Mouse (Mus musculus): ENCODE data around the gene Lingo3. TPM values are rescaled to one million over a fixed set of nuclear protein-coding genes. Genes with fewer than 3 reads are reported as not detected.

The Lingo3 gene
- polyA plus RNA-seq, 1 experiment, result not detected

DNA sequence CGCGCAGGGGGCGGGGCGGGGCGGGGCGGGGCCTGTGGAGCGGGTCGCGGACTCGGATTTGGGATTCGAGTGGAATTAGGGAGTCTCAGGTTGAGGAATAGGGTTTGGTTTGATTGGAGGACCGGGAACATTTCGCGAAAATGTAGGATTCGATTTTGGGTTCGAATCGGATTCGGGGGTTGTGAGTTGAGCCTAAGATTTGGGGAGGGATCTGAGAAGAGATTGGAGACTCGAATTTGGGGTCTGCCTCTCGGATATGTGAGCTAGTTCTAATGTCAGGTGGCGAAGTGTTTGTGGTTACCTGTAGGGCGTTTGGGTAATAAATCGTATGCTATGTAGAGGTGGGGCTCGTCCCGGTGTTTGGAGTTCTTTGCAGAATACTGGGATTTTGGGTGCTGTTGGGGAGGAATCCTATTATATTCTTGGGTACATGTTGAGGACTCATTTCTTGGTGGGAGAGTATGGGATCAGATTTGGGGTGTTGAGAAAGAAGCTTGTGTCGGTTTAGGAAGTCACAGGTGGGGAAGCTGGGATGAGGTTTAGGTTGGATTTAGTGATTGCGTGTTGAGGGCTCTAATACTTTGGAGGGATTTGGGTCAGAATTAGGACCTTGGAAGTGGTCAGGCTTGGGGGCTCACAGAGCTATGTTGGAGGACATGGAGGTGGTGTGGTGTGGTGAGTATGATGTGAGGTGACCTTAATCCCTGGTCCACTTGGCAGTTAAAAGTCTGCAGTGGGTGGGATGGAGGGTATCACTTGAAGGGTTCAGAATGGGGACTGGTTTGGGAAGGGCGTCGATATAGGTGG, 16.6 kb downstream of the Lingo3 start:
- peaks cover 47% of the 10 kb centered on the region for H3K36me3 ChIP-seq (ENCODE audit: control insufficient read depth)
- no peak for TF ChIP-seq TAL1 (IDR thresholded peaks at IDR 0.05; ENCODE audit: low read length)
- peaks cover 1% of the 10 kb centered on the region for H3K27me3 ChIP-seq (ENCODE audit: control insufficient read depth)
- H3K4me1 ChIP-seq (ENCODE audit: control insufficient read depth), result peaks cover 79% of the 10 kb centered on the region
- H3K4me3 ChIP-seq (replicated peaks), result peak overlapping the region; percentile 86
- H3K9me3 ChIP-seq (ENCODE audit: control insufficient read depth, low read length), result no peaks in the 10 kb centered on the region

DNA sequence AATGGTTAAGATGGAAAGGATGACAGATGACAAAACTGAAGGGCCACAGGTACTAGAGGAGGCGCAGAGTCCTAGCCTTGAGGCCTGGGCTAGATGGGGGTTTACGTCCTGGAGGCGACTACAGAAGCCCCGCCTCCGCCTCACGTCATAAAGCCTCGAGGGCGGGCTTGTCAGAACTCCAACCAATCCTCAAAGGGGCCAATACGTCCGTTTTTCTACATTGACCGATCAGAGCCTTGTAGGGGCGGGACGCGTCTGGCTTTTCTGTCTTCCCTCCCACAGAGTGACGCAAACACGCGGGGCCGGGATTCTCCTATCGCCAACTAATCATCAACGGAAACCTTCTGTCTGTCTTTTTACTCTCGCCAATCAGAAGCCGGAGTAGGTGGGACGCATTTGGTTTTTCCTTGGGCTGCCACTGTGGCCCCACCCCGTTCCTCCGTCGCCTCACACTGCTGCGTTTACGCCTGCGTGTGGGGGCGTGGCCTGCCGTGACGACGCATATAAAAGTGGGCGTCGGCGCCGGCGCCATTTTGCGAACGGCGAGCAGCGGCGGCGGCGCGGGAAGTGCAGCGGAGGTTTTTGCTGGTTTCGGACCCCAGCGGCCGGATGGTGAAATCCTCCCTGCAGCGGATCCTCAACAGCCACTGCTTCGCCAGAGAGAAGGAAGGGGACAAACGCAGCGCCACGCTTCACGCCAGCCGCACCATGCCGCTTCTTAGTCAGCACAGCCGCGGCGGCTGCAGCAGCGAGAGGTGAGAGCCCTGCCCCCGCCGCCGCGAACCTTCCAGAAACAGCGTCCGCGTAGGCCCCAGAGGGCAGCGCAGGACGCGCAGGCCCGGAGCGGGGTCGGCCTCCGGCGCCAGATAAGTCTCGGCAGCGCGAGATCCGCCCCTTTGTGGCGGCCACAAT, 17.4 kb downstream of the Lingo3 start, which contains the start of gene Oaz1:
Oaz1 (plus strand) TSS at position 506 of the 912 bp plus-strand sequence.
- Histone ChIP-seq H3K9me3 (ENCODE audit: control insufficient read depth, low read length) (no peaks in the 10 kb centered on the region), H3K4me3 (replicated peaks) (peak within 1 kb of the TSS; percentile 86), H3K4me1 (ENCODE audit: control insufficient read depth) (peaks cover 76% of the 10 kb centered on the region), H3K27me3 (ENCODE audit: control insufficient read depth) (no peaks in the 10 kb centered on the region), H3K36me3 (ENCODE audit: control insufficient read depth) (peaks cover 43% of the 10 kb centered on the region)
- TF ChIP-seq GATA1 (IDR thresholded peaks at IDR 0.05; ENCODE audit: low read length) (no peak), TAL1 (IDR thresholded peaks at IDR 0.05; ENCODE audit: low read length) (no peak)

DNA sequence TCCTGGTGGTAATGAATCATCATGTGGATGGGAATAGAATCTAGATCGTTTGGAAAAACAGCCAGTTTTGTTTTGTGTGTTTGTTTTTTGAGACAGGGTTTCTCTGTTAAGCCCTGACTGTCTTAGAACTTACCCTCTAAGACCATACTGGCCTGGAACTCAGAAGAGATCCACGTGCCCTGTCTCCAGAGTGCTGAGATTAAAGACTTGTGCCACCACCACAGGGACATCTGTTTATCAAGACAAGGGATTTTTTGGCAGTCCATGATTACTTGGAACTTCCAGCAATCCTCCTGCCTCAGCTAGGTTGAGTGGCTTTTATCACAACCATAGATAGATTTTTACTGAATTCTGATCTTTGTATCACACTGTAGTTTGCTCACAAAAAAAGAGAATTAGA, 19.0 kb downstream of the Lingo3 start:
- Histone ChIP-seq H3K4me3 (replicated peaks) (no peak overlapping the region), H3K27me3 (ENCODE audit: control insufficient read depth) (no peaks in the 10 kb centered on the region), H3K36me3 (ENCODE audit: control insufficient read depth) (peaks cover 27% of the 10 kb centered on the region), H3K9me3 (ENCODE audit: control insufficient read depth, low read length) (no peaks in the 10 kb centered on the region), H3K4me1 (ENCODE audit: control insufficient read depth) (peaks cover 69% of the 10 kb centered on the region)
- no peak for TF ChIP-seq TAL1 (IDR thresholded peaks at IDR 0.05; ENCODE audit: low read length)
- no peak for TF ChIP-seq GATA1 (IDR thresholded peaks at IDR 0.05; ENCODE audit: low read length)

DNA sequence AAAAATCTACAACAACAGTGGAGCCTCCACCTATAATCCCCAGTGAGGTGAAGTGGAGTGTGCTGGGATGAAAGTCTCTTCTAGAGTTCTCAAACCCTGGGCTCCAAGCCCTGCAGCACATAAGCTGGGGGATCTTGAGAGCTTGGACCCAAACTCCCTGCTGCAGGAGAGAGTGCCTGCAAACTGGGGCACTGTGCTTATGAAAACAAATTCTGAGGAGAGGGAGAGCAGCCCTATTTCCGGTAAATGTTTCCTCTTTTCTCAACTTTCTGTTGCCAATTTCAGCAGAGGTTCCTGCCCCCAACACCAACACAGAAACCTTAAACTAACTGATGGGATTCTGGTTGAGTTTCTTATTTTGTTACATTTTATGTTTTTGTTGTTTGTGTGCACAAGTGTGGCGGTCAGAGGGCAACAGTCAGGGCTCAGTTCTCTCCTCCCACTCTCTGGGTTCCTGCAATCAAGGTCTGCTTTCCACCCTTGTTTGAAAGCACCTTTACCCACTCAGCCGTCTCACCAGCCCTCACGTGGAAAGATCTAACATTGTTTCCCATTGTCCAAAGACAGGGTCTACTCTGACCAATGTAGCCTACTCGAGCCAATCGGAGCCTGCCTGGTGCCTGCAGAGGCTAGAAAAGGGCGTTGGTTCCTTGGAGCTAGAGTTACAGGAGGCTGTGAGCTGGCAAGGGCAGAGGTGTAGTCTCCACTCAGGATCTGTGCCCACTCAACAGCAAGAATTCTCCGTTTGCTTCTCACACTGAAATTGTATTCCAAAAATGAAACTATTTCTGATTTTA, 19.8 kb downstream of the Lingo3 start:
- TF ChIP-seq TAL1 (IDR thresholded peaks at IDR 0.05; ENCODE audit: low read length) (no peak), GATA1 (IDR thresholded peaks at IDR 0.05; ENCODE audit: low read length) (no peak)
- Histone ChIP-seq H3K36me3 (ENCODE audit: control insufficient read depth) (peaks cover 19% of the 10 kb centered on the region), H3K4me1 (ENCODE audit: control insufficient read depth) (peaks cover 69% of the 10 kb centered on the region), H3K27me3 (ENCODE audit: control insufficient read depth) (no peaks in the 10 kb centered on the region), H3K4me3 (replicated peaks) (no peak overlapping the region), H3K9me3 (ENCODE audit: control insufficient read depth, low read length) (no peaks in the 10 kb centered on the region)

DNA sequence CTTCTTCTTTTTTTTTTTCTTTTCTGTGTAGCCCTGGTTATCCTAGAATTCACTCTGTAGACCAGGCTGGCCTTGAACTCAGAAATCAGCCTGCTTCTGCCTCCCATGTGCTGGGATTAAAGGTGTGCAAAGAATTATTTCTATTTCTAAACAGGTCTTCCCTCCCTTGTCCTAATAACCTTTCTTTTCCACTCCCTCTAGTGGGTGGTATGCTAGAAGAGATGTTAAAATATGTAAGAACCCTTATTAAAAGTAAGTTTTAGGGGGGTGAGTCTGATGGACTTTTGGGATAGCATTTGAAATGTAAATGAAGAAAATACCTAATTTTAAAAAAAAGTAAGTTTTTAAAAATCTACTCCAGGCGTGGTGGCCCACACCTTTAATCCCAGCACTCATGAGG, 20.5 kb downstream of the Lingo3 start:
- Histone ChIP-seq H3K36me3 (ENCODE audit: control insufficient read depth) (peaks cover 13% of the 10 kb centered on the region), H3K9me3 (ENCODE audit: control insufficient read depth, low read length) (no peaks in the 10 kb centered on the region), H3K4me1 (ENCODE audit: control insufficient read depth) (peaks cover 72% of the 10 kb centered on the region), H3K4me3 (replicated peaks) (no peak overlapping the region), H3K27me3 (ENCODE audit: control insufficient read depth) (no peaks in the 10 kb centered on the region)
- TF ChIP-seq TAL1 (IDR thresholded peaks at IDR 0.05; ENCODE audit: low read length) (no peak), GATA1 (IDR thresholded peaks at IDR 0.05; ENCODE audit: low read length) (no peak)

DNA sequence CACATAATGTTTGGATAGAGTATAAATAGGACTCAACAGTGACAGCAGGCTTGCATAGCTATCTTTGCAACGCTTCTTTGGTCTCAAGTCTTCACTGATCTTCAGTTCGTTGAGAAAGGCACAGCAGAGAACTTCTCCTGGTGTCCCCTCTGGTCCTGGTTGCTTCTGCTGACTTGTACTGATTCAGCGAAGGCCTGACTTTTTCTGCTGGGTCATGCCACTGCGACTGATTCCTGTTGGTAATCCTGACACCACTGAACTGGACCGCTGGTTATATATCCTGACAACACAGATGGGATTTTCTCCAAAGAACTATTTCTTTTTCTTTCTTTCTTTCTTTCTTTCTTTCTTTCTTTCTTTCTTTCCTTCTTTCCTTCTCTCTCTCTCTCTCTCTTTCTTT, 21.3 kb downstream of the Lingo3 start:
- Histone ChIP-seq H3K9me3 (ENCODE audit: control insufficient read depth, low read length) (no peaks in the 10 kb centered on the region), H3K4me1 (ENCODE audit: control insufficient read depth) (peaks cover 68% of the 10 kb centered on the region), H3K36me3 (ENCODE audit: control insufficient read depth) (peaks cover 5% of the 10 kb centered on the region), H3K4me3 (replicated peaks) (peak overlapping the region; percentile 1), H3K27me3 (ENCODE audit: control insufficient read depth) (no peaks in the 10 kb centered on the region)
- TF ChIP-seq TAL1 (IDR thresholded peaks at IDR 0.05; ENCODE audit: low read length) (no peak), GATA1 (IDR thresholded peaks at IDR 0.05; ENCODE audit: low read length) (no peak)

DNA sequence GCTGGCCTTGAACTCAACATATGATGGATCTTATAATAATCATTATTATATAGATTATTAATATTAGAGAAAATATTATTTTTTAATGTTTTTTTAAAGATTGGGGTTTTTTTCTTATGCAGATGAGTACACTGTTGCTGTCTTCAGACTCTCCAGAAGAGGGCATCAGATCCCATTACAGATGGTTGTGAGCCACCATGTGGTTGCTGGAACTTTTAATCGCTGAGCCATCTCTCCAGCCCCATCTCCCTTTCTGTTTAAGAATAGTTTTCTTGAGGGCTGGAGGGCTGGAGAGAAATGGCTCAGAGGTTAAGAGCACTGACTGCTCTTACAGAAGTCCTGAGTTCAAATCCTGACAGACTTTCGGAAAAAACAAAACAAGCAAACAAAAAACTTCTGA, 21.8 kb downstream of the Lingo3 start:
- Histone ChIP-seq H3K9me3 (ENCODE audit: control insufficient read depth, low read length) (no peaks in the 10 kb centered on the region), H3K27me3 (ENCODE audit: control insufficient read depth) (no peaks in the 10 kb centered on the region), H3K4me3 (replicated peaks) (no peak overlapping the region), H3K4me1 (ENCODE audit: control insufficient read depth) (peaks cover 68% of the 10 kb centered on the region), H3K36me3 (ENCODE audit: control insufficient read depth) (no peaks in the 10 kb centered on the region; the same call in 1 of the 2 replicates)
- TF ChIP-seq TAL1 (IDR thresholded peaks at IDR 0.05; ENCODE audit: low read length), result no peak
- no peak for TF ChIP-seq GATA1 (IDR thresholded peaks at IDR 0.05; ENCODE audit: low read length)

DNA sequence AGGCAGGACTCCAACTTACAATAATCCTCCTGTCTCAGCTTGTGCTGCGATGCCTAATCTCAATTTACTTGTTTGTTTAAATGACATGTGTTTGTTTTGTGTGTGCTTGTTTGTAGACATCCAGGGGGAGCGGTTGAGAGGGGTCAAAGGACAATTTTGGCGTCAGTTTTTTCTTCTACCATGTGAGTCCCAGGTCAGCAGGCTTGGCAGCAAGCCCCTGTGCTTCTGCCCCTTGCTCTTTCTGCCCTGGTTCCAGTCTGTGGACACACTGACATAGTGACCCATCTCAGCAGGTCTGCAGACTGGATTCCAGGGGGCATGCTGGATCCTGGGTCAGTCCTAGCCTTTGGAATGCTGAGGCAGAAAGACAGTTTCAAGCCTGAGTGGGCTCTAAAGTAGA, 24.4 kb downstream of the Lingo3 start:
- peak overlapping the region; percentile 47 for H3K4me3 ChIP-seq (replicated peaks)
- H3K9me3 ChIP-seq (ENCODE audit: control insufficient read depth, low read length), result no peaks in the 10 kb centered on the region
- TF ChIP-seq GATA1 (IDR thresholded peaks at IDR 0.05; ENCODE audit: low read length) (no peak), TAL1 (IDR thresholded peaks at IDR 0.05; ENCODE audit: low read length) (no peak)
- H3K36me3 ChIP-seq (ENCODE audit: control insufficient read depth), result no peaks in the 10 kb centered on the region; the same call in 1 of the 2 replicates
- peaks cover 3% of the 10 kb centered on the region; the same call in 1 of the 2 replicates for H3K27me3 ChIP-seq (ENCODE audit: control insufficient read depth)
- peaks cover 60% of the 10 kb centered on the region for H3K4me1 ChIP-seq (ENCODE audit: control insufficient read depth)

All from erythroblast, embryonic 14.5 days (primary cell).